Mouse (Mus musculus) liver, postnatal 0 days (tissue): Measurements from ENCODE around the gene 4931422A03Rik.
A peak's percentile ranks its signal among the peaks of the same experiment; 100 is the strongest.

ENCODE experiments used
- CTCF ChIP-seq: sonication (generic); IDR thresholded peaks from 2 replicates; pipeline ENCODE4 v1.5.1; 2016; ENCODE audit warnings: antibody characterized with exemption, low read depth
- EP300 ChIP-seq: IDR thresholded peaks from 2 replicates; pipeline ENCODE4 v1.6.1; 2016; ENCODE audit warnings: antibody characterized with exemption, low read depth, mild to moderate bottlenecking

DNA sequence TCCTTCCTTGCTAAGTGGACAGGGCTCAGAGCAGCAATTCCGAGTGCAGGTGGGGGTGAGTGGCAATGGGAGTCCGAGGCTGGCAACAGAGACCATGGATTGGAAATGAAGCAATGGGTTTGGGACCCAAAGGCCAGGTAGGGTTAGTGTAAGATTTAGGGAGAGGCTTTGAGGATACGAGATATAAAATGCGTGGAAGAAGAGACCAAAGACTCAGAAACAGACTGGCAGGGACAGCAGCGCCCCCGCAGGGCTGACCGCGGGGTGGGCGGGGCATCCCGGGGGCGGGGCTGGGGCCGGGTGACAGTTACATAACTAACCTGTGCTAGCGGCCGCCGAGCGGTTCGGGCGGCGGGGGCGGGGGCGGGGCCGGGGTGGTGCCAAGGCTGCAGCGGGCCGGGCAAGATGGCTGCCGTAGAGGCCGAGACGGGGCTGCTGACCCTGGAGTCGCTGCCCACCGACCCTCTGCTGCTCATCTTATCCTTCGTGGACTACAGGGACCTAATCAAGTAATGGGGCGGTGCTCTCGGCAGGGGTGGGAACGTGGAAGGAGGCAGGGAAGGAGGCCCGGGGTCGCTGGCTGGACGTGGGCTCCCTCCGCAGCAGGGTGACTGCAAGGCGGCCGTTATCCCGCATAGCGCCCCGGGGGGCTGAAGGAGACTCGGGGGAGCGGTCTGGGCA is 563 bp downstream of the 4931422A03Rik start, which contains the start of gene Fbxo3:
- peak; percentile 59 for TF ChIP-seq CTCF
- TF ChIP-seq EP300: no peak
